In the genomic region with DNA sequence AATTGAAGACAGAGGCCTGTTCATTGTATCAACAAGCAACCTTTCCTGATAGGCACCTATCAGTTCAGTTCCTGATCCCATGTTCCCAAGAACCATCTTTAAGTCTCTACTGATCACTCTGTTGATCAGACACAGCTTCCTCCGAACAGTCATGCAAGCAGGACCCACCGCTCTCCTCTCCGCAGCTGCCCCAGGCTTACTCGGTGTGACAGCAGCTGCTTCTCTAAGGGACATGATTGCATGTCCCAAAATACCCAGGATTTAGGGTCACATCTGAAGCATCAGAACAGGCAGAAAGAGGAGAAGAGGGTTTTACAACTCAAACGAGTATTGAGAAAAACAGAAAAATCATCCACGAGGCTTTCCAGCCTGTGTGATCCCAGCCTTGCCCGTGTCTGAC, we compare ENCODE assay signal across 1 mouse cellular context.
TF ChIP-seq lines count a peak whose summit lies in the region.

No protein-coding gene starts in this region.

TF ChIP-seq in myocyte, 11 proteins besides CTCF, POLR2A, EP300 and RAD21:
- TF ChIP-seq REST (IDR thresholded peaks at IDR 0.05; ENCODE audit: insufficient read depth, insufficient read length) (no peak), MYOG (IDR thresholded peaks at IDR 0.05; ENCODE audit: control insufficient read depth in 1 of 3, insufficient read depth in 1 of 3, insufficient read length in 2 of 3, low read depth in 2 of 3) (peak in 2 of 3 experiments; percentile 54 to 55), MYOD1 (IDR thresholded peaks at IDR 0.05; ENCODE audit: control insufficient read depth in 1 of 3, insufficient read length in 2 of 3, low read depth in 2 of 3) (peak in 1 of 3 experiments; percentile 73), POLR2AphosphoS2 (IDR thresholded peaks at IDR 0.05; ENCODE audit: insufficient read length, low read depth) (no peak)
